Mouse (Mus musculus): ENCODE data around the gene Itpr2.

GRCm38 (mm10) chr6:146304088-146304487 is 197.9 kb downstream of the Itpr2 start:
- no peak for TF ChIP-seq CTCF (IDR thresholded peaks at IDR 0.05; ENCODE audit: low read depth)
- no peak for TF ChIP-seq EP300 (IDR thresholded peaks at IDR 0.05; ENCODE audit: low read depth)
